Mouse (Mus musculus) regulatory T cell (primary cell): ENCODE data around the gene Plcl1.
"Not testable (repeated sequence)": the region's sequence is repeated elsewhere in the genome, so short reads cannot be mapped to it uniquely, and the experiment has no call there.

Source experiments
- in situ Hi-C: fragments of 300-600 bp; cut with MboI, MseI; formaldehyde crosslinking; loops from one replicate; pipeline ENCODE4 v1.15.1; 2025; ENCODE audit warnings: high pct_unique_total_duplicates

Gene Plcl1

DNA sequence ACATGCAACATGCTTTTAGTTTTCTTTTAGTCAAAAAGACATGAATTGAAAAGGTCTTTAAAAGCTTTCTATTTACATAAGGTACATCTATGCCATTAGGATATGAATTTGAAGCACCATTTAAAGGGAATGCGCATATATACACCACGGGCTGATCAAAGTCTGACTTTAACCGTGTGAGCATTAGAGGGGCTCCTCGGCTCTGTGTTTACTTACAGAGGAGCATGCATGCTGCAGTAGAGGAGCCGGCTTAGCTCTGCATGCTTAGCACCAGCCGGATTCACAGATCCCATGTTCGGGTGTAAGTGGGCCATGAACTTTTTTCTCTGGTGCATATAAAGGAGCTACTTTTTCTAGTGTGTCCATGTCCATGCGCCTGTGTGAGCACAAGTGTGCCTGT is 31.4 kb downstream of the Plcl1 start:
- in situ Hi-C loops = loop anchor here (5.0 kb wide), 2 partner anchors 50 to 100 kb away; no protein-coding TSS in a partner anchor

DNA sequence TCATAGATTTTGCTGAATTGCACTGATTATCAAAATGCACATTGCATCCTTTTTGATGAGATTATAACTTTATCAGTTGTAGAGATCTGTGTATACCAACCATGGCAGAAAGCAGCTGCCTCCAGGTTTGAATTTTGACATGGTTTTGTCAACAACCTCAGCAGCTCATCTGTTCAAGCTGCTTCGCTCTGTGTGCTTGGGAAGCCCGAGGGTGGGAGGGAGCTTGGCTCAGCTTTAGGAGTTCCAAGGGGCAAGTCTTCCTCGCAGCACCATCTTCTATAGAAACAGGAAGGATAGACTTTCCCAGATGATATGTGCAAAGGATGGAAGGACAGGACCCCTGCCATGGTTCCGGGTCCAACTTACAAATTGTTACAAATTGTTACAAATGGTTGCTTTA is 32.9 kb downstream of the Plcl1 start:
- in situ Hi-C loops = loop anchor here (5.0 kb wide), 2 partner anchors 49 to 101 kb away; no protein-coding TSS in a partner anchor

DNA sequence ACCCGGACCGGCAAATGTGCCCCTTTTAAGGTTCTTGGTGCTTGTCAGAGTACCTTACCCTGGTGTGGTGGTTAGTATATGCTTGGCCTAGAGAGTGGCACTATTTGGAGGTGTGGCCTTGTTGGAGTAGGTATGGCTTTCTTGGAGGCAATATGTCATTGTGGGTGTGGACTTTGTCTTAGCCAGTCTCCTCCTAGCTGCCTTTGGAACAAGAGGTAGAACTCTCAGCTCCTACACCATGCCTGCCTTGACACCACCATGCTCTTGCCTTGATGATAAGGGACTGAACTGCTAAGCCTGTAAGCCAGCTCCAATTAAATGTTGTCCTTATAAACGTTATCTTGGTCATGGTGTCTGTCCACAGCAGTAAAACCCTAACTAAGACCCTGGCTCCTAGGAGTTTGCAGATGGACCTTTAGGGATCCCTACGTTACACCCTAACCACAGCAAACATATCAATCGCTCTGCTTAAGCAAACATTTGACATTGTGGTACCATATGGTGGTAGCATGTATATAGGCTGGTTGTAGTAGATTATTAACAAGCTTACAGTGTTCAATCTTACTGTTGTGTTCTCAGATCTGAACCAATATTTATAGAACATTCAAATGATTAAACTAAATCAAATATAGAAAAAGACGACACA is 39.4 kb downstream of the Plcl1 start:
- in situ Hi-C loops = no loop called here

DNA sequence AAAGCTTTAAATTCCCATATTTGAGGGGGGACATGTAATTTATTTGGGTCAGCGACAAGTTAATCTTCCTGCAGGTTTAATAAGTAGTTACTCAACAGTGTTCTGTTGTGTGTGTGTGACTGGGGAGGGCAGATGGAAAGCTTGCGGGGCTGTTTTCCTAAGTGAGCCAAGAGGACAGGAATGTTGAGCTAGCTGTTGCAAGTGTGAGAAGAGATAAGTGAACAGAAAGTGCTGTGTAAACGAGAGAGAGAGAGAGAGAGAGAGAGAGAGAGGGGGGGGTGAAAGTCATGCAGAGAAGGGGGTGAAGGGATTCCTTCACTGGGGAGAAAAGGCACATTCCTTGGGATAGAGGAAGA is 39.9 kb downstream of the Plcl1 start:
- in situ Hi-C loops = no loop called here

DNA sequence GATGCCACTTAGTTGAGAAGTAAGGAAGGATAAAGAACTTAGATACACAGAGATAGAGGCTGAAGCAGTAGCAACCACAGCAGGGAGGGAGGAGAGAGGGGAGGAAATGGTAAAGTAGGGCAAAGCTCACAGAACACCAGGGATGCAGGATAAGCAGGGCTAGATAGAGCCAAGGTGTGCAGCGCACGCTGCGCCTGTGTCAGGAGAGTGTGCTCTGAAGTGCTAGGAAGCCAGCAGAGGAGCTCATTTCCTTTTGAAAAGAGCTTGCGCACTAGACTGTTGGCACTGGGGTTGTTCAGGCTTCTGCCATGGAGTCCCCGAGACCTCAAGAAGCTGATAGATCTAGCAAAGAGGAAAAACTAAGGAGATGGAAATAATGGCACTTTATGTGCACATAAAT is 40.6 kb downstream of the Plcl1 start:
- in situ Hi-C loops = no loop called here

DNA sequence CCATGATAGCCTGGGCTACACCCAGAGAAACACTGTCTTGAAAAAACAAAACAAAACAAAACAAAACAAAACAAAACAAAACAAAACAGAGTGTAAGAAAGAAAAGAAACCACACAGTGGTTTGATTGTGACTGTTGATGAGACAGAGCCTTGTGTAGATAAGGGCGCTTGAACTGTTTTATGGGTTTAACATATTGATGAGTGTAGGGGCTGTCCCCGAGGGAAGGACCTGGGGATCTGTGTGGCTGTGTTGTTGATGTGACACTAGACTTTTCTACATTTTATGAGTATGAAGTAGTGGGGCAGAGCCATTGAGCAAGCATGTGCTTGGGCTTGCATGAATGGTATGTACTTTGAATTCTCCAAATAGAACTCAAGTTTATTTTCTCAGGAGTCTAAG is 41.2 kb downstream of the Plcl1 start:
- in situ Hi-C loops = no loop called here

DNA sequence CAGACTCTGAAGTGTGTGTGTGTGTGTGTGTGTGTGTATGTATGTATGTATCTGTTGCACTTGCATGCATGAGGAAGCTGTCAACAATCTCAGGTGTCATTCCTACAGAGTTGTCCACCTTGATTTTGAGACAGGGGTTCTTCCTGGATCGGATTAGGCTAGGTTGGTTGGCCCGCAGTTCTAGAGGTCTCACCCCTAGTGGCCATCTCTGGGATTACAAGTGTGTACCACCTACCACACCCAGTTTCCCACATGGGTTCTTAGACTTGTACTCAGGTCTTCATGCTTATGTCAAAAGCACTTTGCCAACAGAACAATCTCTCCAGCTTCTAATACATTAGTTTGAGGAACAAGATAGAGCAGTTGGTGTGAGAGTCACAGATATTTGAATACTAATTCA is 41.9 kb downstream of the Plcl1 start:
- in situ Hi-C loops = no loop called here

DNA sequence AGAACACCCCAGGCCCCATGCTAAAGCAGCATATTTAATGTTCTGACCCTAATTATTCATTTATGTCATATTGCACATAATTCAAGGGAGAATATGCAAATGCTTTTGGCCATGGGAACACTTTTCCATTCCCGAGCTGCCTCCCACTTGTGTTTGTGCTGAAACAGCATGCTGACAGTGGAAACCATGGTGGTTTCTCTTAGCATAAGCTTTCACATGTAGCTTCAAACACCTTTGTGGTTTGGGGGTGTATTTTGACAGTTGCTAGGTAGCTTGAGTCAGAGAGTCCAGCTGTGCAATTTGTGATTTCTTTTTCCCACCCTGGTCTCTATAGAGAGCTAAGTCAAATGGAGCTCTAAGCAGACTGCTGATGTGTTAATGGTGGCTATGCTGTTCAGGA is 42.4 kb downstream of the Plcl1 start:
- in situ Hi-C loops = no loop called here

DNA sequence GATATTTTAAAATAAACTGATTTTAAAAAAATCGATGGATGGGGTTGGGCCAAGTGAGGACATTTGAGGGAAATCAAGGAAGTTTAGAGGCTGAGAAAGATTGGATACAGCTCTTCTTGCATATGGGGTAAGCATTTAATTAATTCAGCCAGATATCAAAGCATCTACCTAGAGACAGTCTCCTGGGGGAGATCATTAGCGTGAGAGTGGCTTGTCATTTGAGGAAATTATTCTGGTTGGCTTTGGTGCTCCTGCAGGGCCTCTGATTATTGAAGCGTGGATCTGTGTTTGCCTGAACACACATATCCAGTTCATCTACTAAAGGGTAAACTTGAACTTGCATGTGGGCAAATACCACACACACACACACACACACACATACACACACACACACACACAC is 44.1 kb downstream of the Plcl1 start:
- in situ Hi-C loops = no loop called here

DNA sequence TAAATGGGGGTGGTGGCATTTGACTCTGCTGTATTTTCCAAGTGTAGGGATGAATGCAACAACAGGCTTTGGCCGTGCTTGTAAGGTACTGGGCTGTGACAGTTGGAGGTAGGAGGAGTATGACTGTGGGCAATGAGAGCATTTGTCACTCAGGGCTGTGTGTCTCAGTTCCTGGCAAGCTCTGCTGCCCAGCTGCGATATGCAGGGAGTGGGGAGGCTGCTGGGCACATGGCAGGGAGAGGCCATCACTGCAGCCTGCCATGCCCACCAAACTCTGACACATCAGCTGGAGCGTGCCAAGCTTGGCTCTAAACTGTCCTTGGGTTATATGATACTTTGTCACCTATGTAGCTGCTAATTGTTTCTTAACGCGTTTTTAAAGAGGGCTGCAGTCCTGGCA is 48.4 kb downstream of the Plcl1 start:
- in situ Hi-C loops = no loop called here

DNA sequence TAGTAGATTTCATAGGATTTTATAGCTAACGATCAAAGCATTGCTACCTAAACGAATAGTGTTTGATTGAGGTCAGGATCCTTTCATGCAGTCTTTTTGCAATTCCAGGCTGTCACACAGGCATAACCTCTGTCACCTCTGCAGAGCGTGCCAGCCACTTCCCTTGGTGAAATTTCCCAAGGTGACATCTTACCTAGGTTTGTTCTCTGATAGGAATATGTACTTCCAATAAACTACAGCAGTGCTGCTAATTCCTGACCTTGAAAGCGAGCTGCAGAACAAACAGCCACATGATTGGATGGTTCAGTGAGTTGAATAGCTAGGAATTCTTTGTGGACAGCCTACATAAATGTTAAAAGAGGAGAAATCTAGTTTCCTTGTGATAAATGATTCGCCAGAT is 56.6 kb downstream of the Plcl1 start:
- in situ Hi-C loops = no loop called here

DNA sequence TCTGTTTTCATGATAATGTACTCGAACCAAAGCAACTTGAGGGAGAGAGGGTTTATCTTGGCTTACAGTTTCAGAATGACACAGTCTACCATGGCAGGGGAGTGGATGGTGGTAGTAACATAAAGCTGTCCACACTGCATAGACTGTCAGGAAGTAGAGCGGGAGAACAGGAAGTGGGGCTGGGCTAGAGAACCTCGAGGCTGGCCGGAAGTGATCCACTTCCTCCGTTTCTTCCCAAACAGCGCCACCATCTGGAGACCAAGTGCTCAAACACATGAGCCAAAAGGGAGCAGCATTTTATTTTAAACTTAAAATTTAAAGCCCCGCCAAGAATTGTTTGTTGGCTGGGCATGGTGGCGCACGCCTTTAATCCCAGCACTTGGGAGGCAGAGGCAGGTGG is 68.0 kb downstream of the Plcl1 start:
- in situ Hi-C loops = no loop called here

DNA sequence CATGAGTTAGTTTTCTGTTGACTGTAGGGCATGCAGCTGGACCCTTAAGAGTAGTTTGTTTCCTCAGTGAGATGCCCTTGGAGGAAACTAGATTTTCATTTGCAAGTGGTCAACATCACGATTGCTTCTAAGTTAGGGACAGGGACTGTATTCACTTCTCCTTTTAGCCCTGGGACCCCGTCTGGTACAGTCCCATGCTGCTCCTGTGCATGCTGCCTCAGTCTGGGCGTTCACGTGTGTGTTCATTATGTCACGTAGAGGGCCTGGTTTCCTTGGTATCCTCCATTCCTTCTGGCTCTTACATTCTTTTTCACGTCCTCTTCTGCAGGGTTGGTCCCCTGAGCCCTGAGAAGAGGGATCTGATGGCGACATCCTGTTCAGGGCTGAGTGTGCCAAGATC is 69.3 kb downstream of the Plcl1 start:
- in situ Hi-C loops = no loop called here

DNA sequence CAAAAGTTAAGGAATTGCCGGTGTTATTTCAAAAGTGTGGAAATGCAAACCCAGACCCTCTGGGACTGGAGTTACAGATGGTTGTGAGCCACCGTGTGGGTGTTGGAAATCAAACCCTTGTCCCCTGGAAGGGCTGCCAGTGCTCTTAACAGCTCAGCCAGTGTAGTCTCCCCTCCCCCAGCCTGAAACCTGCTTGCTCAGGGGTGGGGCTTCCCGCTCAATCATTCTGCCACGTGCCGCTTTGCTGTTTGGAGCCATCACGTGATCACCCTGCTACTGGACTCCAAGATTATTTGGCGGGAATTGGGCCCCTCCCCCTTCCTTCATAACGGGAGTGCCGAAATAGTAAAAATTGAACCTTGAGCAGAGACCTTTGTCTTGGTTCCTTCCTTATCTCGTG is 81.7 kb downstream of the Plcl1 start:
- in situ Hi-C loops = loop anchor here (5.0 kb wide), 2 partner anchors 45 to 50 kb away; no protein-coding TSS in a partner anchor

DNA sequence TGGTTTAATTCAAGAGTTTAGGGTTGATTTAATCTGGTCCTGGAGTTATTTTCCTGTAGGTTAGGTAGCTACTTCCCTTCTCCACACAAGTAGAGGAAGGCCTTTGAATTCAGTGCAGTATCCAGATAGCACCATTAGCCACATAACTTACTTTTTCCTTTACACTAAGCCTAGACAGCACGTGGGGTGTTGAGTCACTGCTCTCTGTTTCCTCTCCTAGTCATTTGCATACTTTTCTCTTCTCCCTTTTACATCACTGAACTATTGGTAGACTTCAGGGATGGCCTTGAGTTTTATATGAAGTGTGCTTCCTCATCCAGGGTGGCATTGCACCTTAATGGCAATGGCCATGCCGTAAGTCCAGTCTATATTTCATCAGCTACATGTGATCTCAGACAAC is 82.5 kb downstream of the Plcl1 start:
- in situ Hi-C loops = loop anchor here (5.0 kb wide), 2 partner anchors 44 to 51 kb away; no protein-coding TSS in a partner anchor

DNA sequence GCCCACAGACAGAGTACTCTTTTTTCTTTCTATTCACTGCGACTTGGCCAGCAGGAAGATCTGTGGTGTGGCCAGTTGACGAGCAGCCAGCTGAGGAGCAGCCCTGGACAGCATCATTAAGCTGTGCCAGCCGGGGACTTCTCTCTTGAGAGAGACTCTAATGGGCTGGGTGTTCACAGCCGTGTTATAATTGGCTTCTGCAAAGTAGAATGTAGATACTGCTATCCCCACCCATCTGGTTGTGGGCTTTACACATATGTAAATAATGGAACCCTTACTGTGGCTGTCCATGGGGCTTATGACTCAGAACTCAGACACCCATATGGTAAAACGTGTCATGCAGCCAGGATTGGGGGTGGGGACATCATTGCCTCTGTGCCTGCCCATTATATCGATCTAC is 83.6 kb downstream of the Plcl1 start:
- in situ Hi-C loops = loop anchor here (5.0 kb wide), 2 partner anchors 43 to 52 kb away; no protein-coding TSS in a partner anchor

DNA sequence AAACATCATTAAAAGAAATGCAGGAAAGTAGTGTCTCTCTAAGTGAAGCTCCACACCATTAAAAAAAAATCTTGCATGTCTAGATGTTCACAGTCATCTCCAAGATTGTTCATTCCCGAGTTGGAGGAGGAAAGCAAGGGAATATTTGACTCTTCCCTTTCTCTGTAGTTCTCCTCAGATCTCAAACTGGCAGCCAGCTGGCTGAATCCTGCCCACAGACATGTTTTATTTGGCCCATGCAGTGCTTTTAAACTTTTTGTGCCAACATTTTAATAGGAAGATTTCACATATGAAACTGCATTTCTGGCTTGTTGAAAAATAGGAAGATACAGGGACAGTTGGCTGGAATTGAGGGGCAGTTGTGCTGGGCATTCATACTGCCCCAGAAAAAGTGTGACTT is 94.2 kb downstream of the Plcl1 start:
- in situ Hi-C loops = no loop called here

DNA sequence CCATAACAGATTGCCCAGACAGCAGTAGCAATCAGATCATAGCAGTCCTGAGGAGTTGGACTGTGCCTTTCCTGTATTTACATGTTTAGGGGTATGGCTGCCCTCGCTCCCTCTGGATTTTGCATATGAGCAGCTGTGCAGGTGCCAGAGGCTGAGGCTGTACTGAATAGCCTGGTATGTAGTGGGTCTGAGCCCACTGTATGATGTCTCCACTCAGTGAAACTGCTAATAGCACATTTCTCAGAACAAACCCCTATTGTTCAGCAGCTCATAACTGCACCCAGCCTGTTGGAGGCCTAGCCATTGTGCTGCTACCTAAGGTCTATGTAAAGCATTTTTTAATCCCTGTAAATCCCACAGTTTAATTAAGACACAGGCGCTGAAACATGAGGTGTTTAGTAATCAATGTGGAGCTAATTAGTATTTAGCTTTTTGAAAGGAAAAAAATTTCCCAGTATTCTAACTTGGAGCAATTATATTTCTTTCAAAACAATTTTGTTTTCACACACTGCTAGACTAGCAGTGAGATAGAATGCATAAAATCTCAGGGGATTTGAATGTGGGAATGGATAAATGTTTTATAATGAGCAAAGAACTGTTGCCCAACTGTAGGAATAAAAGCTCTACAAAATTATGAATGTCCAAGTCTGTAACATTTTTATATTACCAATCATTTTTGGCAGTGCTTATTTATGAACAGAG is 95.4 kb downstream of the Plcl1 start:
- in situ Hi-C loops = no loop called here

DNA sequence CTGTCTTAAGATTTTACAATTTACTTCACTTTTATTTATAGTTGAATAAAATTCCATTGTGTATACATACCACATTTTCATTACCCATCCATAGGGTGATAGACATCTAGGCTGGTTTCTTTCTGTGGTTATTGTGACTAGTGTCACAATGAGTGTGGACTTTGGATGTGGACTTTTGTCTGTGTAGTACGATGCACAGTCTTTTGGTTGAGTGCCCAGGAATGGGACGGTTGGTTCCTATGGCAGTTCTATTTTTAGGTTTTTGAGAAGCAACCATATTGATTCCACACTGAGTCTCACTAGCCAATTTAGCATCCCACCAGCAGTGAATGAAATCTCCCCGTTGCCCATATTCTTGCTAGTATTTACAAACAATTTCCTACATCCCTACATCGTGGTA is 100.1 kb downstream of the Plcl1 start:
- in situ Hi-C loops = no loop called here

DNA sequence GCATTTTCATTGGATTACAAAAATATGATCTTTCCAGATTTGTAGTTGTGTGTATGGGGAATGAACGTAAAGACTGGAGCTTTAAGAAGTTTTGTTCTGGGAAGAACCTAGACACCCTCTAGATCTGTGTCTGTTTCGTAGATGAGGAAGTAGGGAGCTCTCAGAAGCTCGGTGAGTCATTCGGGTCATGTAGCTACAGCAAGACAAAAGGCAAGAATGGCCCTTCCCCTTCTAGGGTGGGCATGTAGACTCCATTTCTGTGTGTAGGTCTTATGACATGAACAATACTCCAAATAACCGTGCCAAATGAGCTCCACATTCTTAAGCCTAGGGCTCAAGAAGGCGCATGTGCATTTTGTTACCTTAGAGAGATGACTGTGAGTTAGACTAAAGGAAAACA is 101.3 kb downstream of the Plcl1 start:
- in situ Hi-C loops = no loop called here

DNA sequence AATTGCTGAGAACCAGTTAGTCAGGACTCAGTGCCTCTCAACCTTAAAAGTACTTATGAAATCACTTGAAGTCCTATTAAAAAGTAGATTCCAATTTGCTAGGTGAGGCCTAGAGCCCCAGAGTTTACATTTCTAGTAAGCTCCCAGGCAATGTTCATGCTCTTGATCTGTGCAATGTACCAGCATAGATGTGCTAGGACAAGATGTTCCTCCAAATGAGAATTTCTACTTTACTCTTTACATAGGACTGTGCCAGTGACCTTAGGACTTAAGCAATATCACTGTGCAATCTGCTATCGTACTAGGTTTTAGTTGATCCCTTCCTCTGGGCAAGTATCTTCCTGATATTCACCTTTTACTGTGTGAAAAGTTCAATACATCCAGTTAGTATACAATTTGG is 103.9 kb downstream of the Plcl1 start:
- in situ Hi-C loops = no loop called here

DNA sequence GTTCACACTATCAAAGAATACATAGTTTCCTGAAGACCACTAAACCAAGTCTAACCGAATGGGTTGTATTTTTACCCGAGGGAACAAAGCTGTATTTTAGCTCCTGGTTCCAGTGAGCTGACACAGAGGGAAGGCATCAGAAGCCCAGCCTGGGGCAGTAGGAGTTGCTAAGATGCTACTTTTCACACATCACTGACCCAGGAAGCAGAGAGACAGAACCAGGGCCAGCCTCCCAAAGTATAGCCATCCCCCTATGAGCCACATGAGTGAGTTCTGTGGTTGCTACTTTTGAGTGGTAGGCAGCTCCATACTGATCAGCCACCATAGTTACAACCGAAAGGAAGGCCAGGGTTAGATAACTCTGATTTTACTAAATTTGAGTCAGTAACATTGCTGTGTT is 106.4 kb downstream of the Plcl1 start:
- in situ Hi-C loops = no loop called here

DNA sequence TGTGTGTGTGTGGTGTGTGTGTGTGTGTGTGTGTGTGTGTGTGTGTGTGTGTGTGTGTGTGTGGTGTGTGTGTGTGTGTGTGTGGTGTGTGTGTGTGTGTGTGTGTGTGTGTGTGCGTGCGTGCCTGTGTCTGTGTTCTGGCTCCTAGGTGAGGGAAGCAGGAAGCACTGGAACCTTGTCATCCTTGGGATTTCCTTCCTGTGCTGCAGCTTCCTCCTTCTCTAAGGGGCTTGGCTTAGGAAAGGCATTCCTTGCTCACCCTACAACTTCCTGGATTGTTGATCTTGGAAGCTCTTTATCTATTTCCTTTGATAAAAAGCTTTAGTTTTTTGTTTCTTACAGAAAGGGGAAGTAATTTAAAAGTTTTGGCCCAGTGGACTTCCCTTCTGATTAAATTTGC is 107.1 kb downstream of the Plcl1 start:
- in situ Hi-C loops = not testable (repeated sequence)

DNA sequence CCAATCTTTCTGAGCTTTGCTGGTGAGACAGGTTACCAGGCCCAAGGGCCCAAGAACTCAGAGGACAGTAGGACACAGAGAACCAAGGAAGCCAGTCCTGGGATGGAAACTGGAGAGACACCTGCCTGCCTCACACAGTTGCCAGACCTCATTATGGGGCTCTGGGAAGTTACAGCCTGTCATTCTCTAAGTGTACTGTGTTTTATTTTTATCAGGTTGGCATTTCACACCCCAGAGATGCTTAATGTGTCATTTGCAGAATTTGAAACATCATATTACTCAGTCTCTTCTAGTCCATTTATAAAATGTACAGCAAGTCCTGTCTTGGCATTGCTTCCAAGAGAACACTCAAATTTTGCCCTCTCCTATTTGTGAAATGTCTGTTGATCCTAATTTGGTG is 111.5 kb downstream of the Plcl1 start:
- in situ Hi-C loops = no loop called here
